Mouse (Mus musculus) embryonic facial prominence, embryonic 14.5 days (tissue): Measurements from ENCODE around the gene Syna. TPM values are rescaled to one million over a fixed set of nuclear protein-coding genes. Genes with fewer than 3 reads are reported as not detected.

Source experiments
- ATAC-seq: fragments of 200-750 bp; cut with Nextera tagmentation; 2 replicates; pipeline ENCODE4 v1.8.0; 2017; ENCODE audit warnings: low read depth, moderate number of reproducible peaks, moderate TSS enrichment
- DNase-seq: peaks from one replicate; pipeline ENCODE4 v3.0.0-alpha.2; 2015; ENCODE audit warnings: low spot score
- H3K27ac ChIP-seq: fragments of 300-500 bp; sonication (generic); replicated peaks from 2 replicates; pipeline ENCODE4 v1.5.1; 2014; ENCODE audit warnings: low read depth, mild to moderate bottlenecking, low read length, moderate library complexity
- H3K27me3 ChIP-seq: fragments of 300-500 bp; sonication (generic); replicated peaks from 2 replicates; pipeline ENCODE4 v1.6.1; 2014; ENCODE audit warnings: low read length; ENCODE audit not compliant: control insufficient read depth, insufficient read depth
- H3K36me3 ChIP-seq: fragments of 300-500 bp; sonication (generic); 2 replicates; pipeline ENCODE4 v1.6.1; 2014; ENCODE audit warnings: low read length, mixed read lengths; ENCODE audit not compliant: control insufficient read depth, insufficient read depth
- H3K4me1 ChIP-seq: fragments of 300-500 bp; sonication (generic); 2 replicates; pipeline ENCODE4 v1.6.1; 2014; ENCODE audit warnings: antibody characterized with exemption, low read length; ENCODE audit not compliant: control insufficient read depth, insufficient read depth
- H3K4me2 ChIP-seq: fragments of 300-500 bp; sonication (generic); 2 replicates; pipeline ENCODE4 v1.6.1; 2014; ENCODE audit warnings: low read depth, mild to moderate bottlenecking, low read length, moderate library complexity, mixed read lengths
- H3K4me3 ChIP-seq: fragments of 300-500 bp; sonication (generic); 2 replicates; pipeline ENCODE4 v1.5.1; 2014; ENCODE audit warnings: low read depth, mild to moderate bottlenecking, low read length
- H3K9ac ChIP-seq: fragments of 300-500 bp; sonication (generic); 2 replicates; pipeline ENCODE4 v1.6.1; 2014; ENCODE audit warnings: low read depth, mild to moderate bottlenecking, low read length, moderate library complexity, mixed read lengths
- H3K9me3 ChIP-seq: fragments of 300-500 bp; sonication (generic); 2 replicates; pipeline ENCODE4 v1.6.1; 2016; ENCODE audit warnings: low read length; ENCODE audit not compliant: control insufficient read depth
- WGBS: fragments of 180-500 bp; shearing (Covaris S2); extraction: QIAGEN DNeasy Blood & Tissue Kit; methylation state at CpG from one replicate; pipeline ENCODE4 v1.1.7; 2014; 5-methylcytosine and 5-hydroxymethylcytosine counted together
- polyA plus RNA-seq: library from polyadenylated mRNA; unstranded; fragments of >200 nt; fragmentation: Nextera tagmentation; extraction: Ambion mirVana; gene quantifications from 2 replicates; pipeline ENCODE4 v1.2.1, GENCODE M21; 2014

Gene Syna
- polyA plus RNA-seq, 1 experiment from 2014 or later: 0.24 TPM

GRCm38 (mm10) chr5:134546790-134547189 lies 13.2 kb downstream of the Syna start:
- 89% methylated on average over 7 of the region's 7 CpGs for WGBS
- no peaks in the 10 kb centered on the region for H3K27me3 ChIP-seq
- no peak overlapping the region for H3K27ac ChIP-seq
- DNase-seq (no peak), ATAC-seq (no peak)
- H3K9ac ChIP-seq: no peak overlapping the region
- H3K9me3 ChIP-seq: no peaks in the 10 kb centered on the region
- H3K4me2 ChIP-seq: no peak overlapping the region
- no peak overlapping the region for H3K4me3 ChIP-seq
- H3K36me3 ChIP-seq: no peaks in the 10 kb centered on the region
- H3K4me1 ChIP-seq: peaks cover 8% of the 10 kb centered on the region

- Histone ChIP-seq H3K36me3 (no peaks in the 10 kb centered on the region), H3K9ac (no peak overlapping the region), H3K27me3 (no peaks in the 10 kb centered on the region), H3K4me1 (peaks cover 1% of the 10 kb centered on the region; the same call in 1 of the 2 replicates), H3K9me3 (no peaks in the 10 kb centered on the region), H3K27ac (no peak overlapping the region), H3K4me3 (no peak overlapping the region), H3K4me2 (no peak overlapping the region)
- DNase-seq: no peak
- ATAC-seq: no peak
- 52% methylated on average over 3 of the region's 3 CpGs for WGBS
Measured at GRCm38 (mm10) chr5:134545242-134545629, 14.7 kb downstream of the Syna start.

- H3K27ac ChIP-seq: no peak overlapping the region
- H3K36me3 ChIP-seq: no peaks in the 10 kb centered on the region
- H3K9me3 ChIP-seq: no peaks in the 10 kb centered on the region
- no peaks in the 10 kb centered on the region for H3K27me3 ChIP-seq
- no peak overlapping the region for H3K4me2 ChIP-seq
- ATAC-seq (no peak), DNase-seq (no peak)
- H3K9ac ChIP-seq: no peak overlapping the region
- WGBS: 69% methylated on average over 19 of the region's 19 CpGs
- H3K4me1 ChIP-seq: no peaks in the 10 kb centered on the region; the same call in 1 of the 2 replicates
- H3K4me3 ChIP-seq: no peak overlapping the region
Measured at GRCm38 (mm10) chr5:134544516-134545241, 15.3 kb downstream of the Syna start.

GRCm38 (mm10) chr5:134541640-134542039 lies 18.3 kb downstream of the Syna start:
- Histone ChIP-seq H3K4me2 (no peak overlapping the region), H3K4me3 (no peak overlapping the region), H3K36me3 (peaks cover 15% of the 10 kb centered on the region), H3K9me3 (no peaks in the 10 kb centered on the region), H3K27ac (no peak overlapping the region), H3K4me1 (no peaks in the 10 kb centered on the region; the same call in 1 of the 2 replicates), H3K27me3 (no peaks in the 10 kb centered on the region), H3K9ac (no peak overlapping the region)
- DNase-seq (no peak), ATAC-seq (no peak)
- 33% methylated on average over 7 of the region's 7 CpGs for WGBS

- ATAC-seq: no peak
- WGBS: 50% methylated on average over 6 of the region's 6 CpGs
- no peak overlapping the region for H3K4me2 ChIP-seq
- no peaks in the 10 kb centered on the region for H3K27me3 ChIP-seq
- DNase-seq: no peak
- no peak overlapping the region for H3K4me3 ChIP-seq
- no peaks in the 10 kb centered on the region; the same call in 1 of the 2 replicates for H3K4me1 ChIP-seq
- H3K9me3 ChIP-seq: no peaks in the 10 kb centered on the region
- no peak overlapping the region for H3K9ac ChIP-seq
- H3K27ac ChIP-seq: no peak overlapping the region
- H3K36me3 ChIP-seq: peaks cover 15% of the 10 kb centered on the region
Measured at GRCm38 (mm10) chr5:134540881-134541280, 19.1 kb downstream of the Syna start.

- H3K4me2 ChIP-seq: no peak overlapping the region
- H3K4me1 ChIP-seq: no peaks in the 10 kb centered on the region; the same call in 1 of the 2 replicates
- H3K27me3 ChIP-seq: no peaks in the 10 kb centered on the region
- 11% methylated on average over 3 of the region's 3 CpGs for WGBS
- H3K27ac ChIP-seq: peak overlapping the region; percentile 65
- peak; percentile 69; the same call in 1 of the 2 replicates for ATAC-seq
- no peaks in the 10 kb centered on the region for H3K9me3 ChIP-seq
- peak; percentile 79 for DNase-seq
- peaks cover 23% of the 10 kb centered on the region for H3K36me3 ChIP-seq
- no peak overlapping the region for H3K4me3 ChIP-seq
- no peak overlapping the region for H3K9ac ChIP-seq
Measured at GRCm38 (mm10) chr5:134539891-134540290, 20.1 kb downstream of the Syna start.

GRCm38 (mm10) chr5:134536036-134536435 lies 23.9 kb downstream of the Syna start:
- Histone ChIP-seq H3K27ac (no peak overlapping the region), H3K27me3 (no peaks in the 10 kb centered on the region), H3K9me3 (no peaks in the 10 kb centered on the region), H3K36me3 (peaks cover 49% of the 10 kb centered on the region), H3K4me3 (no peak overlapping the region), H3K4me1 (no peaks in the 10 kb centered on the region; the same call in 1 of the 2 replicates), H3K9ac (no peak overlapping the region), H3K4me2 (no peak overlapping the region)
- DNase-seq: no peak
- ATAC-seq: no peak
- WGBS: 82% methylated on average over 6 of the region's 6 CpGs

GRCm38 (mm10) chr5:134532417-134532816 lies 27.6 kb downstream of the Syna start:
- Histone ChIP-seq H3K9ac (no peak overlapping the region), H3K36me3 (peaks cover 39% of the 10 kb centered on the region), H3K4me2 (no peak overlapping the region), H3K4me3 (no peak overlapping the region), H3K27me3 (no peaks in the 10 kb centered on the region), H3K9me3 (no peaks in the 10 kb centered on the region), H3K4me1 (peaks cover 4% of the 10 kb centered on the region; the same call in 1 of the 2 replicates), H3K27ac (no peak overlapping the region)
- 98% methylated on average over 6 of the region's 6 CpGs for WGBS
- DNase-seq: no peak
- ATAC-seq: no peak

GRCm38 (mm10) chr5:134531585-134531984 lies 28.4 kb downstream of the Syna start:
- no peak overlapping the region for H3K4me3 ChIP-seq
- H3K4me1 ChIP-seq: peaks cover 4% of the 10 kb centered on the region; the same call in 1 of the 2 replicates
- H3K36me3 ChIP-seq: peaks cover 39% of the 10 kb centered on the region
- H3K27me3 ChIP-seq: no peaks in the 10 kb centered on the region
- DNase-seq: no peak
- 86% methylated on average over 9 of the region's 9 CpGs for WGBS
- no peak overlapping the region for H3K4me2 ChIP-seq
- ATAC-seq: no peak
- no peaks in the 10 kb centered on the region for H3K9me3 ChIP-seq
- H3K9ac ChIP-seq: no peak overlapping the region
- H3K27ac ChIP-seq: no peak overlapping the region
